Mouse (Mus musculus): Measurements from ENCODE around the gene Lamtor1.

Gene Lamtor1

GRCm38 (mm10) chr7:101956481-101956880, 50.8 kb downstream of the Lamtor1 start:
- DNase-seq: no peak

GRCm38 (mm10) chr7:101956911-101957310, 51.2 kb downstream of the Lamtor1 start:
- no peak for DNase-seq

DNA sequence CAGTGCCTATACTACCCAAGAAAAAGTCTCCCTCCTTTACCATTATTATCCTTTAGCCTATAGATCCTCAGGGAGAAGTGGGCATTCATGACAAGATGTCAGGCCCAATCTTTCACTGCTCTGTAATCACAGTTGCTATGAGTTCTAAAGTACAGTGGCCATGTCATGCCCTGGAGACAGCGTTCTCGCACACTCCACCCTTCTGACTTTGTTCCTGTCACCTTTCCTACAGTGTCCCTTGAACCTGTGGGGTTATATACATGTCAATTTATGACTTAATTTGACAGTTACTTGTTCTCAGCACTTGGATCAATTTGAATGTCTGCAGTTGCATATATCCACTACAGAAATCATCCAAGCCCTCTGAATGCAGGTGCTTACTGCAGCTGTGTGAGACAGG, 57.1 kb downstream of the Lamtor1 start:
- DNase-seq: no peak

GRCm38 (mm10) chr7:101963621-101964020, 57.9 kb downstream of the Lamtor1 start:
- DNase-seq: no peak

- no peak for DNase-seq
These were observed 58.8 kb downstream of the Lamtor1 start for GRCm38 (mm10) chr7:101964551-101964950.

DNA sequence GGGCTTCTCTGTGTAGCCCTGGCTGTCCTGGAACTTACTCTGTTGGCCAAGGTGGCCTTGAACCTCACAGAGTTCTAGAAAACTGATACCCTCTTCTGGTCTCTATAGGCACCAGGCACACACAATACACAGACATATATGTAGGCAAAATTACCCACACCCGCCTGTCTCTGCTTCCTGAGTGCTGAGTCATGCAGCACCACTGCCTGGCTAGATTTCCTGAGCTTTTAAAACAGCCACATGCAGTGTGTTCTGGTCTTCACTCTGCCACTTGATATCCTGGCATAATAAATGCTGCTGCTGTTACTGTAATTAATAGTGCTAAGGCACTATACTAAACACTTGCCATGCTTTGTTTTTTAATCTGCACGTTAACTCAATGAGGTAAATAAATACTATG, 59.9 kb downstream of the Lamtor1 start:
- DNase-seq: no peak

DNA sequence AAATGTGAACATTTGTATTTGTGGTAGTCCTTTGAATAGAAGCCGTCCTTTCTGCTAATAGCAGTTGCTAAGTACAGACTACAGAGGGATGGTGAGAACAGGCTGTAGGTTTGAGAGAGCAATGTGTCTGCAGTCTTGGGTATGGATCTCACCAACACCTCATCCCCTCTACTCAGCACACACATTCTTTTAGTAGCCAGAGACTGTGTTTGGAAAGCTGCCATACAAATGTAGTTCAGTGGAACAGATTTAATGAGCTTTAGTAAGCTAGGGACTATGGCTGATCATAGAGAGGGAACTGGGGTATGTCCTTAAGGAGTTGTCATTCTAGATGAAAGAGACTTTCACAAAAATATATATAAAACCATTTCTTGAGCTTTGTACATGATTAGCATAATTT, 61.6 kb downstream of the Lamtor1 start:
- no peak for DNase-seq

- DNase-seq: no peak
These were observed 63.0 kb downstream of the Lamtor1 start for GRCm38 (mm10) chr7:101968751-101969150.

DNA sequence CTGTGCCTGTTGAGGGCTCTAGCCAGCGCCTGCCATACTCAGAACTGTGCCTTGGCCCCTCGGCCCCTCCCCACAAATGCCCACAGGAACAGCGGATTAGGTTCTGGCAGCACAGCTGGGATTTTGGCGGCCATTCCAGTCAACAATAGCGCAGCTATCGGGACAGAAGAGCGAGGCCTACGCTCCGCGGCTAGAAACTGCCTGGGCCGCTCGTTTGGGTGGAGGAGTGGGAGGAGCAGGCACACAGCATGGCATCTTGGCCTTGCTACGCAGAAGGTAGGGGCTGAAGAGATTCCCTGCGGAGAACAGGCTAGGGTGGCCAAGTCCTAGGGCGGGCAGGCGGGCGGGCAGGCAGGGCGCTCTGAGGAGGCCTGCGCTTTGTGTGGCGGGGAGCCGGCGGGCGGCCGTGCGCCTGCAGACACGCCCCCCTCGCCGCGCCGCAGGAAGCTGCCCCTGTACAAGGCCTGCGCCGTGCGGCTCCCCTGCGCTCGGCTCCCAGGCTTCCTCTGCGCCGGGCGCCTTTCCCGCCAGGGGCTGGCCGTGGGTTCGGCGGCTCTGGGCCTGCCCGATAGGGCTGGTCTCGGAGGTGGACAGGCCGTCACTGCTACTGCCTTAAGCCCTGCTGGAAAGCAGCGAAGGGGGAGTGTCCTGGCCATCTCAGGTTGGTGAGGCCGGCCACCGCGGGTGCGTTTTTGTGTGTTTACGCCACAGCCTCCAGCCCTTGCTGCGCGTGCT, 64.2 kb downstream of the Lamtor1 start:
- peak; percentile 84 for DNase-seq

DNA sequence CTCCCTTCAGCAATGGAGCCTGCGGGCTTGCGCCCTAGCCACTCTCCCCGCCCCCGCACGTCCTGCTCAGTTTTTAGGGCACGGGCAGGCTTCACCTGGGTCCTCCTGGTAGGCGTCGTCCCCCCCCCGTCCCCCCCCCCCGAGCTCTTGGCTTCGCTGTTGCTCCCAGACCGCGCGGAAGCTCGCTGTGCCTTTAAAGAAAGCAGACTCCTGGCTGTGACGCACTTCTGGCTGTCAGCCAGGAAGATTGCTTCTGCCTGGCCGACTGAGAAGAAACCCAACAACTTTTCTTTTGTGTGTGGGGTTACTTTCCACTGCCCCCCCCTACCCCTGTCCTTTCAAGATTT, 64.7 kb downstream of the Lamtor1 start:
- DNase-seq: peak; percentile 83

GRCm38 (mm10) chr7:101970821-101971461, 65.2 kb downstream of the Lamtor1 start:
- DNase-seq: peak; percentile 80

DNA sequence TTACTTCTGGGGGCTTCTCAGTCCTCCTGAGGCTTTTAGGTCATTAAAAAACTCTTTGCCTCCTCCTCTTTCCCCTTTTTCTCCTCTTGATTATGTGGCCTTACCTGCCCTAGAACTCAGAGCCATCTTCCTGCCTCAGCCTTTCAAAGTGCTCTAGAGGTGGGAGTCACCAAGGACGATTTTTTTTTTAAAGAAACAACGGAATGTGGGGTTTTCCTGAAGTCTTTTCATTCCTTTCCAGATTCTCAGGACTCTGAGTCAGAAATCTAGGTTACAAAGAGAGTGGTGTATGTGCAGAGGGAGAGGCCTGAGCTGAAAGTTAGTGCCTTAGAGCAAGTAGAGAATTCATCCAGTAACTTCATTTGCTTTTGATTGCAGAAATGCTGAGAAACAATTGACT, 66.0 kb downstream of the Lamtor1 start:
- no peak for DNase-seq

- DNase-seq: no peak
These were observed 68.0 kb downstream of the Lamtor1 start for GRCm38 (mm10) chr7:101973730-101974129.

GRCm38 (mm10) chr7:101974505-101974904, 68.8 kb downstream of the Lamtor1 start:
- DNase-seq: peak; percentile 38

All from cerebellum, adult 8-10 months (tissue).